1 mouse cellular context compared by ENCODE assay signal in the genomic region with DNA sequence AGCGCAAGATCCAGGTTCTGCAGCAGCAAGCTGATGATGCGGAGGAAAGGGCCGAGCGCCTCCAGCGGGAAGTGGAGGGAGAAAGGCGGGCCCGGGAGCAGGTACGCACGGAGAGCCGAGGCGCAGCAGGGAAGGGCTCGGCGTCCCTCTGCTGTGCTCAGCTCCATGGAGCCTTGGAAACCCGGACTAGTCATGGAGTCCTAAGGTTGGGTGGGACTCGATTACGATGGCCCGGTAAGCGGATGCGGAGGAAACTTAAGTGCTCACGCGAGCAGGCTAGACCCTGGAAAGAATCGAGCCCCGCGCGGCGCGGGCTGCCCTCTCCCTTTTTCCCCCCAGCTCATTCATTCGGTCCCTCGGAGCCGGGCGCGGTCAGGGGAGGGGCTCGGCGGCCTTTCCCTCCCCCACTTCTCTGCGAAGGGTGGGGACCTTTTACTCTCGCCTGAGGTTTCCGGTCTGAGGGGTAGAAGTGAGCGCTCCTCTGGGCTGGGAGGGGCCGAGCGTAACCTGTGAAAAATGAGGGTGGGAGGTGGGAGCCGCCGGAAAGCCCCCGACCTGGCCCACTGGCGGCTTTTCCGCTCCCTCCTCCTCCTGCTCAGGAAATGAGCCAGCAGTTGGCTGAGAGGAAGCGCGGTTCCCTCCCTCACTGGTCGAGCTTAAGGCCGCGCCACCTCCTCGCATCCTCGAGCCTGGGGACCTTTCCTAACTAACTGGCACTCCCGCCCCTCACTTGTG.
A peak's percentile ranks its signal among the peaks of the same experiment; 100 is the strongest.
TF ChIP-seq lines count a peak whose summit lies in the region.

No protein-coding gene starts in this region.

TF ChIP-seq in MEL, 35 proteins besides CTCF, POLR2A, EP300 and RAD21:
- TF ChIP-seq RCOR1 (IDR thresholded peaks at IDR 0.05; ENCODE audit: low read depth, low read length) (0 out of 2 replicates have a peak, but pooled peaks have one; percentile 50), SMC3 (IDR thresholded peaks at IDR 0.05; ENCODE audit: low read depth, low read length) (no peak), USF2 (IDR thresholded peaks at IDR 0.05; ENCODE audit: borderline replicate concordance in 1 of 2, insufficient read depth in 1 of 2, low read depth in 1 of 2, low read length in 2 of 2) (no peak), E2F4 (IDR thresholded peaks at IDR 0.05; ENCODE audit: borderline replicate concordance, low read depth, low read length) (peak; percentile 60; the same call in 1 of the 2 replicates), TCF12 (IDR thresholded peaks at IDR 0.05; ENCODE audit: low read depth, low read length) (no peak), USF1 (IDR thresholded peaks at IDR 0.05; ENCODE audit: low read depth, low read length) (no peak), CHD1 (IDR thresholded peaks at IDR 0.05; ENCODE audit: low read depth, low read length) (0 out of 2 replicates have a peak, but pooled peaks have one; percentile 13), BHLHE40 (IDR thresholded peaks at IDR 0.05; ENCODE audit: borderline replicate concordance, low read depth, low read length) (peak; percentile 49; the same call in 1 of the 2 replicates), MYC (IDR thresholded peaks at IDR 0.05; ENCODE audit: low read depth, low read length) (peak; percentile 44; the same call in 1 of the 2 replicates), MAZ (IDR thresholded peaks at IDR 0.05; ENCODE audit: low read depth, low read length) (peak; percentile 98), KAT2A (conservative IDR thresholded peaks at IDR 0.05; ENCODE audit: low read depth, low read length) (no peak), SIN3A (IDR thresholded peaks at IDR 0.05; ENCODE audit: low read length) (peak; percentile 56), CHD2 (IDR thresholded peaks at IDR 0.05; ENCODE audit: low read length) (no peak), ZC3H11A (IDR thresholded peaks at IDR 0.05; ENCODE audit: low read depth, low read length) (no peak), TAL1 (IDR thresholded peaks at IDR 0.05; ENCODE audit: low read length) (no peak), GATA1 (IDR thresholded peaks at IDR 0.05; ENCODE audit: low read depth, low read length) (no peak), MEF2A (IDR thresholded peaks at IDR 0.05; ENCODE audit: extremely low read depth, insufficient replicate concordance, low read depth, low read length, poor library complexity, severe bottlenecking) (no peak), UBTF (IDR thresholded peaks at IDR 0.05; ENCODE audit: borderline replicate concordance, insufficient read depth, low read depth, low read length) (no peak), JUND (IDR thresholded peaks at IDR 0.05; ENCODE audit: low read depth, low read length) (no peak), ZNF384 (IDR thresholded peaks at IDR 0.05; ENCODE audit: low read depth, low read length) (no peak), POLR2AphosphoS2 (IDR thresholded peaks at IDR 0.05; ENCODE audit: low read length) (peak; percentile 65; the same call in 1 of the 2 replicates), ZKSCAN1 (IDR thresholded peaks at IDR 0.05; ENCODE audit: low read depth, low read length) (no peak), ELF1 (IDR thresholded peaks at IDR 0.05; ENCODE audit: low read depth, low read length) (peak; percentile 63), MYB (IDR thresholded peaks at IDR 0.05; ENCODE audit: low read depth, low read length) (0 out of 2 replicates have a peak, but pooled peaks have one; percentile 21), MAFK (IDR thresholded peaks at IDR 0.05; ENCODE audit: borderline replicate concordance, low read depth, low read length) (no peak), NELFE (IDR thresholded peaks at IDR 0.05; ENCODE audit: low read depth, low read length) (peak; percentile 91), HCFC1 (IDR thresholded peaks at IDR 0.05; ENCODE audit: low read depth, low read length) (peak; percentile 24), GABPA (IDR thresholded peaks at IDR 0.05; ENCODE audit: low read depth, low read length) (no peak), MAX (IDR thresholded peaks at IDR 0.05; ENCODE audit: low read length) (peak; percentile 54; the same call in 1 of the 2 replicates), TBP (IDR thresholded peaks at IDR 0.05; ENCODE audit: low read depth, low read length) (peak; percentile 28), MXI1 (IDR thresholded peaks at IDR 0.05; ENCODE audit: low read depth, low read length) (0 out of 2 replicates have a peak, but pooled peaks have one; percentile 9), POLR2AphosphoS5 (IDR thresholded peaks at IDR 0.05; ENCODE audit: borderline replicate concordance, low read depth, low read length) (no peak), ZMIZ1 (IDR thresholded peaks at IDR 0.05; ENCODE audit: low read depth, low read length) (peak; percentile 65; the same call in 1 of the 2 replicates), NRF1 (IDR thresholded peaks at IDR 0.05; ENCODE audit: insufficient read depth, low read depth, low read length, poor library complexity, severe bottlenecking) (no peak), ETS1 (IDR thresholded peaks at IDR 0.05; ENCODE audit: low read depth, low read length) (peak; percentile 61)
